In genomic region chrX:136321692-136322091, GRCm38 (mm10) we compare ENCODE assay signal across 7 mouse cellular contexts. TPM values are rescaled to one million over a fixed set of nuclear protein-coding genes. Genes with fewer than 3 reads are reported as not detected.
DNase-seq lines count a peak whose midpoint lies in the region; ATAC-seq and TF ChIP-seq lines count a peak whose summit lies in the region.

No protein-coding gene starts in this region.

- H3K27me3 ChIP-seq in thymus, adult 2 months (ENCODE audit: control insufficient read depth, insufficient read depth, low read length) = no peaks in the 10 kb centered on the region
- no peaks in the 10 kb centered on the region for H3K27me3 ChIP-seq in kidney, postnatal 0 days (ENCODE audit: insufficient read depth, low read length)
- H3K27me3 ChIP-seq in limb, embryonic 13.5 days = peaks cover 6% of the 10 kb centered on the region; the same call in 1 of the 2 replicates

- TF ChIP-seq CTCF in thymus, adult 2 months (IDR thresholded peaks at IDR 0.05; ENCODE audit: borderline replicate concordance, control insufficient read depth, extremely low read depth, insufficient read depth, low read length, poor library complexity) = no peak
- peak; percentile 87 for TF ChIP-seq CTCF in kidney, postnatal 0 days (IDR thresholded peaks at IDR 0.05; ENCODE audit: low read depth)

- no peaks in the 10 kb centered on the region for H3K36me3 ChIP-seq in thymus, adult 2 months (ENCODE audit: control insufficient read depth, insufficient read depth, low read length)
- no peaks in the 10 kb centered on the region for H3K36me3 ChIP-seq in kidney, postnatal 0 days (ENCODE audit: insufficient read depth, low read length)
- H3K36me3 ChIP-seq in limb, embryonic 13.5 days = no peaks in the 10 kb centered on the region

- no peak overlapping the region for H3K9ac ChIP-seq in kidney, postnatal 0 days (ENCODE audit: low read depth, low read length)
- H3K9ac ChIP-seq in limb, embryonic 13.5 days = no peak overlapping the region

- ATAC-seq in kidney, postnatal 0 days (replicated peaks; ENCODE audit: low FRiP score, low read depth) = no peak
- peak; percentile 57 for ATAC-seq in limb, embryonic 13.5 days (ENCODE audit: low FRiP score, low read depth)

- no peak overlapping the region for H3K27ac ChIP-seq in thymus, adult 2 months (ENCODE audit: control insufficient read depth, insufficient read depth, low read length)
- H3K27ac ChIP-seq in kidney, postnatal 0 days = no peak overlapping the region
- no peak overlapping the region for H3K27ac ChIP-seq in limb, embryonic 13.5 days

- whole genome bisulfite sequencing in thymus, adult 2 months = 5% methylated on average over 3 of the region's 3 CpGs
- WGBS in kidney, postnatal 0 days = 12% methylated on average over 3 of the region's 3 CpGs
- WGBS in limb, embryonic 13.5 days = 10% methylated on average over 3 of the region's 3 CpGs

- H3K4me1 ChIP-seq in thymus, adult 2 months (replicated peaks; ENCODE audit: control insufficient read depth, insufficient read depth, low read length) = no peaks in the 10 kb centered on the region
- H3K4me1 ChIP-seq in kidney, postnatal 0 days (replicated peaks; ENCODE audit: insufficient read depth, low read length) = no peaks in the 10 kb centered on the region
- no peaks in the 10 kb centered on the region for H3K4me1 ChIP-seq in limb, embryonic 13.5 days

- H3K4me2 ChIP-seq in kidney, postnatal 0 days (ENCODE audit: low read length) = no peak overlapping the region
- H3K4me2 ChIP-seq in limb, embryonic 13.5 days (replicated peaks) = no peak overlapping the region

- peak; percentile 26 for DNase-seq in thymus, adult 2 months
- no peak for DNase-seq in thymus, adult 18-20 months
- peak; percentile 8 for DNase-seq in adrenal gland, adult 2 months
- DNase-seq in embryo, embryonic 11 days = peak; percentile 65
- peak; percentile 47 for DNase-seq in kidney, postnatal 0 days (ENCODE audit: low spot score)
- DNase-seq in retina, postnatal 7 days (ENCODE audit: low read depth, low spot score) = peak; percentile 51

- H3K9me3 ChIP-seq in kidney, postnatal 0 days (replicated peaks; ENCODE audit: low read length) = no peaks in the 10 kb centered on the region
- H3K9me3 ChIP-seq in limb, embryonic 13.5 days = no peaks in the 10 kb centered on the region

- TF ChIP-seq POLR2A in thymus, adult 2 months (IDR thresholded peaks at IDR 0.05; ENCODE audit: control insufficient read depth, extremely low read depth, insufficient read depth, low read length, poor library complexity) = no peak

- no peak overlapping the region for H3K4me3 ChIP-seq in thymus, adult 2 months (ENCODE audit: control insufficient read depth, insufficient read depth, low read length)
- H3K4me3 ChIP-seq in kidney, postnatal 0 days (replicated peaks; ENCODE audit: low read depth, low read length) = no peak overlapping the region
- no peak overlapping the region for H3K4me3 ChIP-seq in limb, embryonic 13.5 days

RNA-seq across cellular contexts. Expression of gene Bex3, which starts 51.6 kb away (rescaled TPM):
- polyA plus RNA-seq in thymus, adult 2 months (2012; rRNA removed) = 46.3 and 55.0 TPM in 2 replicates
- total RNA-seq in adrenal gland, adult 2 months (2021) = 100 to 1,000 TPM in 1 of 2 experiments, 10 to 100 TPM in 1; 96.8 to 195 TPM
- polyA plus RNA-seq in adrenal gland, adult 2 months (2012; rRNA removed) = 24.3 and 34.2 TPM in 2 replicates
- 430 and 466 TPM in 2 replicates for polyA plus RNA-seq in kidney, postnatal 0 days (2015; fragmentation: Nextera tagmentation; extraction: Ambion mirVana)
- polyA plus RNA-seq in limb, embryonic 13.5 days (2015; fragmentation: Nextera tagmentation; extraction: Ambion mirVana) = 543 and 554 TPM in 2 replicates

Comparison
In these comparisons a context has a peak if more than half of its experiments do, and no peak if none do; other contexts are left out.
1. DNase-seq: peak in thymus, adult 2 months (single experiment), adrenal gland, adult 2 months (single experiment), embryo, embryonic 11 days (single experiment), kidney, postnatal 0 days (single experiment) and retina, postnatal 7 days (single experiment); none in thymus, adult 18-20 months (0 of 2).